Mouse (Mus musculus) C2C12 (cell line): ENCODE measurements around the gene Gipc2. TPM values are rescaled to one million over a fixed set of nuclear protein-coding genes. Genes with fewer than 3 reads are reported as not detected.
A peak's percentile ranks its signal among the peaks of the same experiment; 100 is the strongest.

Experiments
- H3K27me3 ChIP-seq: one replicate; pipeline ENCODE4 v1.6.1; 2011; ENCODE audit not compliant: control insufficient read depth, insufficient read depth, insufficient read length
- H3K36me3 ChIP-seq: one replicate; pipeline ENCODE4 v1.6.1; 2011; ENCODE audit not compliant: control insufficient read depth, insufficient read depth
- H3K4me3 ChIP-seq: one replicate; pipeline ENCODE4 v1.5.1; 2011; ENCODE audit warnings: mild to moderate bottlenecking, control low read depth; ENCODE audit not compliant: poor library complexity, insufficient read depth, severe bottlenecking
- H3K79me2 ChIP-seq: one replicate; pipeline ENCODE4 v1.6.1; 2011; ENCODE audit not compliant: control insufficient read depth, insufficient read depth
- H3K79me3 ChIP-seq: one replicate; pipeline ENCODE4 v1.6.1; 2011; ENCODE audit warnings: low read depth, control low read depth
- H3ac ChIP-seq: one replicate; pipeline ENCODE3; 2011; ENCODE audit warnings: low read depth; ENCODE audit not compliant: control insufficient read depth, insufficient read length
- CEBPB ChIP-seq: IDR thresholded peaks from one replicate; pipeline ENCODE4 v1.6.1; 2011; ENCODE audit warnings: low read depth, mild to moderate bottlenecking, control low read depth, moderate library complexity
- CTCF ChIP-seq: IDR thresholded peaks from one replicate; pipeline ENCODE4 v1.5.1; 2011; ENCODE audit not compliant: control insufficient read depth, insufficient read depth, insufficient read length
- FOSL1 ChIP-seq: IDR thresholded peaks from one replicate; pipeline ENCODE4 v1.8.0; 2011; ENCODE audit warnings: mild to moderate bottlenecking, low read length; ENCODE audit not compliant: poor library complexity, insufficient read depth, severe bottlenecking
- MAX ChIP-seq: IDR thresholded peaks from one replicate; pipeline ENCODE4 v1.6.1; 2011; ENCODE audit warnings: mild to moderate bottlenecking, control low read depth
- MYOD1 ChIP-seq: IDR thresholded peaks from one replicate; pipeline ENCODE4 v1.6.1; 2011; ENCODE audit warnings: low read depth; ENCODE audit not compliant: control insufficient read depth, insufficient read length
- MYOG ChIP-seq: IDR thresholded peaks from one replicate; pipeline ENCODE4 v1.6.1; 2011; ENCODE audit not compliant: control insufficient read depth, insufficient read length; ENCODE audit errors: extremely low read depth
- USF1 ChIP-seq: IDR thresholded peaks from one replicate; pipeline ENCODE4 v1.6.1; 2011; ENCODE audit warnings: low read depth, mild to moderate bottlenecking, control low read depth, moderate library complexity
- polyA plus RNA-seq: library from polyadenylated mRNA; unstranded; fragments of >200 nt; fragmentation: generic; extraction: Trizol; gene quantifications from one replicate; pipeline ENCODE4 v1.2.1, GENCODE M21; 2012; ENCODE audit warnings: missing spikeins

The Gipc2 gene
- polyA plus RNA-seq, 1 experiment: 1.2 TPM

DNA sequence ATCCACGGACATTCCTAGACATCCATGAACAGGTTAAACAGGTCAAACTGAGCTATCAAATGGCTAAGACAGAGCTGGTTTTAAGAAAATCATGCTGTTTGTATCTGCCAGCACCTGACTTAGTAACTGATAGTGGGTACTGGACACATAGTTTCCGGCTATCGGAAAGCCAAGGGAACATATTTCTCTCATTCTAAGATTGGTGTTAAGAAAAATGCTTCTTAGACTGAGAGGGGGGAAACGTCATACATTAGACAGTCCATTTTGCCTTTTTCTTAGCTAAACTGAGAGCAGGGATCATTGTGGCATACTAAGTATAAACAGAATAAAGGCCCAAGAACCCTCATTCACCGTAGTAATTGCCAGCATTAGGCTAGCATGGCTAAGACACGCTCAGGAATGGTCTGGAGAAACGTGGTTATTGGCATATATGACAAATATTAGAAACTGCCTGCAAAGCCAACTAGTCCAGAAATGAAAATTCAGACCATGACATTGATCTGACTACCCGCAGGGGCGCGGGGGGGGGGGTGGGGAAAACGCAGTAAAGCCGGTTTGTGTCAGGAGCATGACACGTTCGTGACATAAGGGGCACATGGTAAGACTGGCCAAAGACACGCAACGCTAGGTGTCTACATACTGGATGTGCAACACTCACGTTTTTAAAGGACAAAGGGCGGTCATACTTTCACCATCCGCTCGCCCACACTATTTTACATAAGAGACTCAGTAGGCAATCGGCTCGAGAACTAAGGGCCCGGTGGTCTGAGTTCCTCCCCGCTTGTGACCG lies 43.3 kb upstream of the Gipc2 start:
- Histone ChIP-seq H3K79me3 (peaks cover 49% of the 10 kb centered on the region), H3K27me3 (no peaks in the 10 kb centered on the region), H3K36me3 (peaks cover 29% of the 10 kb centered on the region), H3K79me2 (peaks cover 74% of the 10 kb centered on the region), H3K4me3 (peak overlapping the region; percentile 88), H3ac (peak overlapping the region; percentile 93)
- TF ChIP-seq FOSL1: no peak
- TF ChIP-seq USF1: no peak
- TF ChIP-seq MYOG: no peak
- TF ChIP-seq MAX: no peak
- TF ChIP-seq CTCF: no peak
- TF ChIP-seq CEBPB: no peak
- TF ChIP-seq MYOD1: no peak

DNA sequence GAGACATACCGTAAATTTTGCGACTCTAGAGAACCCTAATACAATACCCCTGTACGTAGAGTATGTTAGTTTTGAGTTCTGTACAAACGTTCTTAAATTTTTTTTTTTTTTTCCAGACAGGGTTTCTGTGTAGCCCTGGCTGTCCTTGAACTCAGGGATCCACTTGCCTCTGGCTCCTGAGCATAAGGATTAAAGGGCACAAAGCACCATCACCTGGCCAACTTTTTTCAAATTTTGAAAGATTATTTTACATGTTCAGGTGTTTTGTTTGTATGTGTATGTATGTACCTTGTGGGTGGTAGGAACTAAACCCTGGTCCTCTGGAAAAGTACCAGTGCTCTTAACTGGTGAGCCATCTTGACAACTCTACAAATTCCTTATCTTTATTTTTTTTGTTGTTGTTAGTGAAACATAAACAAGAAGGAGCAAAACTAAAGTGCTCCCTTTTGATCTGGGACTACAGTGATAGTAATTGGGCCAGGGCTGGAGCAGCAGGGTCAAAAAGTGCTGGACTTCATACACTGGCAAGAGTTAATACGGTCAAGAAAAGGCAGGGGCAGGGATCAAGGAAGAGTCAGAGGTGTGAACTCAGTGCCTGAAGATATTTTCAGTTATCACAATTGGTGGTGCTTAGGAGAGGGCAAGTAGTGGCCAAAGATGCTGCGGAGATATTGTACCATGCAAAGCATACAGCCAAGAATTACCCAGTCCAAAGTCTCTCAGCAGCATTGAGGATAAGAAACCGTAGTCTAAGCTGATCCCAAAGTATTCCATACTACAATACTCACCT lies 42.3 kb upstream of the Gipc2 start:
- H3K4me3 ChIP-seq: no peak overlapping the region
- peaks cover 38% of the 10 kb centered on the region for H3K79me3 ChIP-seq
- TF ChIP-seq FOSL1 (no peak), USF1 (no peak), MYOG (no peak), CTCF (no peak), MAX (no peak), MYOD1 (no peak), CEBPB (no peak)

DNA sequence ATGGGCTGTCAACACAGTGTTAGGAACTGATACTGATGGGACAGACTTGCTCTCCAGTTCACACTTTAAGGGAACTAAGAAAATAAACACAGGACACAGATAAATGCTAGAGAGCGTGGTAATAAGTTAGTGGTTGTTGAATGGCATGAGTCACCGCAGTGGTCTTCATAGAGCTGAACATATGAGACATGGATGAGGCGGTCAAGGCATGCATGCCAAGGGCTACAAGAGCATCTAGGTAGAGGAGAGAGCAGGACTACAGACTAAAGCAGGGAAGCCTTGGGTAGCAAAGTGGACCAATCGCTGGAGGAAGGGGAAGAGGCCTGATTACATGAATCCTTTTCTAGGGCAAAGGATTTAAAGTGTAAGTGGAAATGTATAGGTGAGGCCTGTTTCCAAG lies 41.1 kb upstream of the Gipc2 start:
- no peak overlapping the region for H3K4me3 ChIP-seq
- peaks cover 27% of the 10 kb centered on the region for H3K79me3 ChIP-seq
- H3K79me2 ChIP-seq: peaks cover 52% of the 10 kb centered on the region
- H3K27me3 ChIP-seq: no peaks in the 10 kb centered on the region
- peaks cover 9% of the 10 kb centered on the region for H3K36me3 ChIP-seq
- TF ChIP-seq USF1 (no peak), MAX (no peak), MYOD1 (no peak), MYOG (no peak), CTCF (no peak), CEBPB (no peak), FOSL1 (no peak)
- no peak overlapping the region for H3ac ChIP-seq

More for the DNA sequence above, 42.3 kb upstream of the Gipc2 start:
- H3K36me3 ChIP-seq: peaks cover 19% of the 10 kb centered on the region
- H3K79me2 ChIP-seq: peaks cover 64% of the 10 kb centered on the region
- no peaks in the 10 kb centered on the region for H3K27me3 ChIP-seq
- no peak overlapping the region for H3ac ChIP-seq

DNA sequence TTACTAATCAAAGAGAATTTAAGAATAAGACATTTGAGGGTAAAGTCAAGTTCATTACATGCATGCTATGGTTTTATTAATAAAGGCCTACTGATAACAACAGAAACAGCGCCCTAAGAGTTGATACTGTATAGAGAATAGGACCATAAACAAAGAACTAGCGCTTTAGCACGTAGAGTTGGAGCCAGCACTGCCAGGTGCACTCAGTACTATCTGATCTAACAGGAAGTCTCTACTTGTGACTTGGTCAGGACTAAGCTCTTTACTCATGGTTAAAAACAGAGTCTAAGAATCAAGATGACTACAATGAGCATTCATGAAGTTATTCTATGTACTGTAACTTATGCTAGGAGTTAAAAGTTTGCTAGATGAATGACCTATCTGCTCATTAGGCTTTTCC lies 38.5 kb upstream of the Gipc2 start:
- Histone ChIP-seq H3K27me3 (no peaks in the 10 kb centered on the region), H3K79me2 (peaks cover 29% of the 10 kb centered on the region), H3K36me3 (no peaks in the 10 kb centered on the region), H3K79me3 (peaks cover 11% of the 10 kb centered on the region), H3K4me3 (no peak overlapping the region), H3ac (no peak overlapping the region)
- TF ChIP-seq FOSL1: no peak
- TF ChIP-seq CEBPB: no peak
- TF ChIP-seq MYOD1: no peak
- no peak for TF ChIP-seq MAX
- no peak for TF ChIP-seq CTCF
- no peak for TF ChIP-seq MYOG
- TF ChIP-seq USF1: no peak

DNA sequence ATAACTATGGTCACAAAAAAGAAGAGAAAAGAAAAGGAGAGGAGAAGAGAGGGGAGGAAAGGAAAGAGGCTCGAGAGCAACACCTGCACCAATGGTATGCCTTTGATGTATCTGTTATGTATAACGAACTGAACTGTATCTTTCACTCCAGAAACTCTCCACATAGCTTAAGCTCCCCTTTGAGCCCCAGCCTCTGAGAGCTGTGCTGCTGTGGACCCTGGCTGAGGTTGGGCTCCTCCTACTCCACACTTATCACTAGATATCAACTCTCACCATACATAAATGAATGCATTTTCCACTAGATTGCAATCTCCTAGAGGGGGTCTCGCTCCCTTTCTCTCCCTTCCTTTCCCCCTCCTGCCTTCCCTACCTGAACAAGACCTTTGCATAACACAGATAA lies 38.0 kb upstream of the Gipc2 start:
- H3K27me3 ChIP-seq: no peaks in the 10 kb centered on the region
- H3ac ChIP-seq: no peak overlapping the region
- H3K36me3 ChIP-seq: no peaks in the 10 kb centered on the region
- H3K79me2 ChIP-seq: peaks cover 24% of the 10 kb centered on the region
- H3K4me3 ChIP-seq: no peak overlapping the region
- no peak for TF ChIP-seq MAX
- TF ChIP-seq CEBPB: no peak
- TF ChIP-seq USF1: no peak
- TF ChIP-seq CTCF: no peak
- TF ChIP-seq MYOG: no peak
- H3K79me3 ChIP-seq: peaks cover 7% of the 10 kb centered on the region

DNA sequence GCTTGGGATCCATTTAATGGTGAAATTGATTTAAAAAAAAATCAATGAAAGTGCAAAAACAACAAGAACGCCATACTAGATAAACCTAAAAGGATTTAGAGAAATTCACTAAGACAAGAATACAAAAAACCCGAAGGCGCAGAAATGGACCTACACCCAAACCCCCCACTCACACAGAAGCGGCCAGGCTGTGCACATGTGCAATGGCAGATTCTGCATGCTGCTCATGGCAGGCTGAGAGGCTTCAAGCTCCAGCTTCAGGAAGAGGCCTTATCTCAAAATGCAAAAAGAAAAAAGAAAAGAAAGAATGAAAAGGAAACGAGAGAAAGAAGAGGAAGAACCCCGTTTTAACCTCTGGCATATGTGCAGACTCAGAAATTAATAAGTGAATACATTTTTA lies 37.4 kb upstream of the Gipc2 start:
- no peaks in the 10 kb centered on the region for H3K27me3 ChIP-seq
- H3K4me3 ChIP-seq: no peak overlapping the region
- no peak overlapping the region for H3ac ChIP-seq
- peaks cover 3% of the 10 kb centered on the region for H3K79me3 ChIP-seq
- peaks cover 18% of the 10 kb centered on the region for H3K79me2 ChIP-seq
- TF ChIP-seq MYOG (no peak), MYOD1 (no peak), CTCF (no peak), USF1 (no peak), MAX (no peak)
- no peaks in the 10 kb centered on the region for H3K36me3 ChIP-seq
